Mouse (Mus musculus) liver, embryonic 14.5 days (tissue): ENCODE data around the gene Tmem269. TPM values are rescaled to one million over a fixed set of nuclear protein-coding genes. Genes with fewer than 3 reads are reported as not detected.

Experiments used
- ATAC-seq: fragments of 200-750 bp; cut with Nextera tagmentation; 2 replicates; pipeline ENCODE4 v1.8.0; 2017; ENCODE audit warnings: moderate number of reproducible peaks, mild to moderate bottlenecking, moderate library complexity; ENCODE audit not compliant: insufficient read depth
- DNase-seq, 3 experiments: peaks; one replicate each; pipeline ENCODE4 v3.0.0-alpha.2; 2012 to 2013; ENCODE audit warnings: low read depth in 3 of 3, low spot score in 3 of 3
- H3K27ac ChIP-seq: fragments of 300-500 bp; sonication (generic); 2 replicates; pipeline ENCODE4 v1.5.1; 2014; ENCODE audit warnings: moderate library complexity, mild to moderate bottlenecking, control low read depth, inconsistent platforms
- H3K27me3 ChIP-seq: fragments of 300-500 bp; sonication (generic); 2 replicates; pipeline ENCODE4 v1.6.1; 2014; ENCODE audit warnings: mild to moderate bottlenecking, low read length, moderate library complexity; ENCODE audit not compliant: control insufficient read depth, insufficient read depth
- H3K36me3 ChIP-seq: fragments of 300-500 bp; sonication (generic); replicated peaks from 2 replicates; pipeline ENCODE4 v1.6.1; 2014; ENCODE audit warnings: low read depth; ENCODE audit not compliant: control insufficient read depth, insufficient read depth
- H3K4me1 ChIP-seq, 2 experiments: fragments of 200-500 bp in 1 of 2; fragments of 300-500 bp in 1 of 2; sonication (generic) in 1 of 2; replicated peaks; 2 replicates each; pipeline ENCODE4 v1.6.1; 2012 to 2014; ENCODE audit warnings: antibody characterized with exemption in 1 of 2, inconsistent platforms in 1 of 2, low read length in 1 of 2; ENCODE audit not compliant: control insufficient read depth in 2 of 2, insufficient read depth in 2 of 2
- H3K4me2 ChIP-seq: fragments of 300-500 bp; sonication (generic); 2 replicates; pipeline ENCODE4 v1.6.1; 2014; ENCODE audit warnings: low read depth, mild to moderate bottlenecking, control low read depth, moderate library complexity
- H3K4me3 ChIP-seq, 2 experiments: fragments of 200-500 bp in 1 of 2; fragments of 300-500 bp in 1 of 2; sonication (generic) in 1 of 2; 2 replicates each; pipeline ENCODE4 v1.5.1; 2012 to 2014; ENCODE audit warnings: low read depth in 2 of 2, low read length in 2 of 2, mild to moderate bottlenecking in 2 of 2, control low read depth in 1 of 2, inconsistent platforms in 1 of 2, moderate library complexity in 1 of 2; ENCODE audit not compliant: insufficient read depth in 1 of 2
- H3K9ac ChIP-seq: fragments of 300-500 bp; sonication (generic); replicated peaks from 2 replicates; pipeline ENCODE4 v1.6.1; 2014; ENCODE audit warnings: mild to moderate bottlenecking, control low read depth, moderate library complexity
- H3K9me3 ChIP-seq: fragments of 300-500 bp; sonication (generic); 2 replicates; pipeline ENCODE4 v1.6.1; 2016; ENCODE audit warnings: low read length, mixed read lengths; ENCODE audit not compliant: control insufficient read depth
- CTCF ChIP-seq: IDR thresholded peaks from 2 replicates; pipeline ENCODE4 v1.5.1; 2016; ENCODE audit warnings: antibody characterized with exemption, low read depth, control low read depth
- EP300 ChIP-seq: IDR thresholded peaks from 2 replicates; pipeline ENCODE4 v1.6.1; 2016; ENCODE audit warnings: antibody characterized with exemption, low read depth
- WGBS: fragments of 180-500 bp; shearing (Covaris S2); extraction: QIAGEN DNeasy Blood & Tissue Kit; methylation state at CpG from one replicate; pipeline ENCODE4 v1.1.7; 2014; ENCODE audit not compliant: insufficient replicate concordance; 5-methylcytosine and 5-hydroxymethylcytosine counted together
- polyA plus RNA-seq, 2 experiments: library from polyadenylated mRNA; depleted of rRNA in 1 of 2; stranded (reverse) in 1 of 2; unstranded in 1 of 2; fragments of >200 nt; fragmentation: Nextera tagmentation in 1 of 2; extraction: Ambion mirVana in 1 of 2; gene quantifications; 2 replicates each; pipeline versions ENCODE4 v1.2.1 to v1.2.3; 2012 to 2014

Gene Tmem269
- polyA plus RNA-seq, 2 experiments, result not detected

DNA sequence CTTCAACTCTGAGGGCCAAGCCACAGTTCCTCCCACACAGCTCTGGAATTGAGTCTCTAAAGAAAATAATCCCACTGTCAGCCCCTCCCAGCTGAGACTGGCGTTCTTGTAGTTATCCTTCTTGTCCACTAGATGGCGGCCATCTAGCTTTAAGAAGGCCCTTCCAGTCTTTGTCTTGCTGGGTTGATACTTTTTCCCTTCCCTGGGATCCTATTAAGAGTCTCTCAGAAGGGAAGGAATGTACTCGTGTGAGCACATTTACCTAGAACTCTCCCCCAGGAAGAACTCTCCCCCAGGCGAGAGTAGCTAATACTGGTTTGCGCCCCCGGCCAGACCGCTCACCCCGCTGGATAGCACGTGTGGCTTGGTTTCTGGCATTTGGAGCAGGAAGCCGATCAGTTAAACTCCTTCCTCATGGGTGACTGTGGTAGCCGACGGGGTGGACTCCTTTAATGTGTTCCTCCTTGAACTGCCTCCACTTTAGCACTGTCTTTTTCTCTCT is 21.2 kb upstream of the Tmem269 start:
- no peaks in the 10 kb centered on the region for H3K27me3 ChIP-seq
- H3K9ac ChIP-seq, result peak overlapping the region; percentile 50
- peak overlapping the region in 1 of 2 experiments; percentile 29; a peak in 2 of 4 replicates for H3K4me3 ChIP-seq
- TF ChIP-seq CTCF (peak; percentile 84), EP300 (no peak)
- no peaks in the 10 kb centered on the region for H3K9me3 ChIP-seq
- WGBS, result 11% methylated on average over 12 of the region's 12 CpGs
- ATAC-seq, result peak; percentile 71; the same call in 1 of the 2 replicates
- H3K36me3 ChIP-seq, result no peaks in the 10 kb centered on the region; the same call in 1 of the 2 replicates
- peak; percentile 51 to 68 (median 59) for DNase-seq
- H3K27ac ChIP-seq, result no peak overlapping the region
- H3K4me1 ChIP-seq, result peaks cover 3 to 7% of the 10 kb centered on the region in 2 experiments; a peak in 3 of 4 replicates
- peak overlapping the region; percentile 57 for H3K4me2 ChIP-seq

DNA sequence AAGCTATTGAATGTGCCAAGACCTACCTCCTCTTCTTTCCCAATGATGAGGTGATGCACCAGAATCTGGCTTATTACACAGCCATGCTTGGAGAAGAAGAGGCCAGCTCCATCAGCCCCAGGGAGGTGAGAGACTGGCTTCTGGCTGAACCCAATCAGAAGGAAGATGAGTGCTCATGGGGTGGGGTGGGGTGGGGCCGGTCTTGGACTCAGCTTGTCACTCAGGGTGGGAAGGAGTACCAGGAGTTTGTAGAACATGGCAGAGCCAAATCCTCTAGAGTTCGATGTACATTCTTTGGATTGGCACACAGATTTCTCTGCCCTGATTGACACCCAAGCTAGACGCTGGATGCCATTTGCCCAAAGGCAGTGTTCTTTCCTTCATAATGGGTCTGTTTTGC is 20.6 kb upstream of the Tmem269 start:
- Histone ChIP-seq H3K9ac (no peak overlapping the region), H3K4me3 (no peak overlapping the region; a peak in 1 of 4 replicates), H3K27me3 (no peaks in the 10 kb centered on the region), H3K36me3 (no peaks in the 10 kb centered on the region; the same call in 1 of the 2 replicates), H3K4me2 (peak overlapping the region; percentile 57), H3K27ac (no peak overlapping the region), H3K9me3 (no peaks in the 10 kb centered on the region), H3K4me1 (peaks cover 3 to 7% of the 10 kb centered on the region in 2 experiments; a peak in 3 of 4 replicates)
- DNase-seq (no peak), ATAC-seq (peak; percentile 58; the same call in 1 of the 2 replicates)
- TF ChIP-seq EP300 (no peak), CTCF (no peak)
- 37% methylated on average over 3 of the region's 3 CpGs for WGBS

DNA sequence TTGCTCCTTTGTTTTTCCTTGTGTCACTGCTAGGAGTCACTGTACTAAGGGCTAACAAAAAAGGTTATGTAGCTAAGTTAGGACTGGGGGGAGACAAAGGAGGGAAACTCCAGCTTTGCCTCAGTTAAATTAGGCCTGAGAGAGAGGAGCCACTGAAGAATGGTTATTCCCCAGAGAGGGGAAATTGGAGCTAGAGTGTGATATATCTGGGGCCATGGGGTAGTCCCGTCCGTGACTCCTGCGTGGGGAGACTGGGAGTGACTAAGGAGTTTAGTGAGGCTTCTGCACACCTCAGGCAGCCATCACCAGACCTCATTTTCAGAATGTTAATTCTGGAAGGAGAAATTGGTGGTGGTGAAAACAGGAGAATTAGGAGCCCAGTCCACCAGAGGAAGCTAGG is 16.3 kb upstream of the Tmem269 start:
- Histone ChIP-seq H3K27ac (no peak overlapping the region), H3K4me3 (no peak overlapping the region)
- 73% methylated on average over 3 of the region's 3 CpGs for WGBS

DNA sequence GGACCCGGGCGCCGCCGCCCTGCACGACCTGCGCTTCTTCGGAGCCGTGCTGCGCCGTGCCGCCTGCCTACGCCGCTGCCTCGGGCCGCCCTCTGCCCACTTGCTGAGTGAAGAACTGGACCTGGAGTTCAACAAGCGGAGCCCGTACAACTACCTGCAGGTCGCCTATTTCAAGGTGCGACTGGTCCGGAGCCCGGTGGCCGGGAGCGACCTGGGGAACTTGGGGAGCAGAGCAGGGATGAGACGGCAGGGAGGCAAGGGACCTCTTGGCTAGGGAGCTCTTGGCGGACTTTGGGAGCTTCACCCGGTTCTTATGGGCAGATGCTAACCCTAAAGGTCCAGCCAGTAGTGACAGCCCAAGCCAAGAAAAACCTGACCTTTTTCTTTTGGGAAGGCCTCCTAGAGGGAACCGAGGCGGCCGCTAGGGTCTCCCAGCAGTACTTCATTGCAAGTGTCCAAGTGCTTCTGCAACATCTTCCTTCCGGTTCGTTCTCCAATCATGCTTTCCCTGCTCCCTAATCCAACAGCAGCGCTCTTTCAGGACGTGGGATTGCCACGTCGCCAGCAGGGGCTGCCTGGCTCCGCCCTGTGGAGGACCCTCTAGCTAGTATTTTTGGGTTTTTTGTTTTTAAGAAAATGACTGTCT is 15.4 kb upstream of the Tmem269 start:
- WGBS, result under 1% methylated on average over 36 of the region's 36 CpGs
- no peak for TF ChIP-seq EP300
- TF ChIP-seq CTCF, result peak; percentile 29; the same call in 1 of the 2 replicates
- Histone ChIP-seq H3K9ac (peak overlapping the region; percentile 50), H3K36me3 (no peaks in the 10 kb centered on the region), H3K27ac (no peak overlapping the region), H3K4me3 (peak overlapping the region; percentile 68 to 71), H3K4me1 (peaks cover 3 to 5% of the 10 kb centered on the region in 2 experiments), H3K4me2 (peak overlapping the region; percentile 78), H3K27me3 (no peaks in the 10 kb centered on the region; the same call in 1 of the 2 replicates), H3K9me3 (no peaks in the 10 kb centered on the region)
- DNase-seq, result peak in 1 of 3 experiments; percentile 17
- peak; percentile 53; the same call in 1 of the 2 replicates for ATAC-seq

More for the DNA sequence above, 16.3 kb upstream of the Tmem269 start:
- H3K4me2 ChIP-seq, result peak overlapping the region; percentile 78
- H3K9ac ChIP-seq, result no peak overlapping the region
- ATAC-seq, result no peak
- no peak for TF ChIP-seq CTCF
- no peak for TF ChIP-seq EP300
- H3K9me3 ChIP-seq, result no peaks in the 10 kb centered on the region
- H3K36me3 ChIP-seq, result no peaks in the 10 kb centered on the region
- H3K4me1 ChIP-seq, result peaks cover 7 to 8% of the 10 kb centered on the region in 2 experiments
- no peaks in the 10 kb centered on the region; the same call in 1 of the 2 replicates for H3K27me3 ChIP-seq
- no peak for DNase-seq
